Mouse (Mus musculus): ENCODE measurements around the gene Fam83d.

DNA sequence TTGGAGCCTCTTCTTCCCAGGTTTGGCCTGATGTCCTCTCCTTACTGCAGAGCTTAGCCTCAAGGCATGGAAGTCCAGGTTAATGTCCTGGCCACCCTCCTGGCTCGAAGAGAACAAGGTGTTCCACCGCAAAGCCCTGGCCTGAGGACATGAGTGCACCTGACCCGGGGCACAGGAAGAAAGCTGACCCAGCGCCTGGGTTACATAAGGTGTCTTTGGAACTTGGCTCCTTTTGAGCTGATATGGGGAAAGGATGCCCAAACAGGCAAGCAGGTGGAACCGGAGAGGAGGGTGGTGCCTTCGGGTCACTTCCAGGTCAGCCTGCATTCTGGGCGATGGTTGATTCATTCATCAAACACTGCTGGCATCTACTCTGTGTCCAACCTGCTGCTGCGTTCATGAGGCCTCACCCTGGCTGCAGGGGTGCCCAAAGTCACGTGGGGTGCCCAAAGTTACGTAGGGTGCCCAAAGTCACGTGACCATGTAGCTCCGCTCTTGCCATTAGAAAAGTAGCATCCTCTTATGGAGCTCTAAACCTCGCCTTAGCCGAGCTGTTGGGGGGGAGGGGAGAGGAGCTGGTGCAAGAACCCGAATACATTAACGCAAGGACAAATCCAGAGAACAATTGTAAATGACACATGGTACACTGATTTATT is 47.0 kb upstream of the Fam83d start:
- TF ChIP-seq POLR2AphosphoS5 (IDR thresholded peaks at IDR 0.05; ENCODE audit: insufficient replicate concordance, low read depth, low read length) (no peak), CTCF (IDR thresholded peaks at IDR 0.05; ENCODE audit: low read depth, low read length) (no peak), TAL1 (conservative IDR thresholded peaks at IDR 0.05; ENCODE audit: low read depth, low read length) (no peak)

Data from G1E (cell line).